Mouse (Mus musculus) intestine, embryonic 16.5 days (tissue): ENCODE data around the gene Lrrk2. TPM values are rescaled to one million over a fixed set of nuclear protein-coding genes. Genes with fewer than 3 reads are reported as not detected.
A peak's percentile ranks its signal among the peaks of the same experiment; 100 is the strongest.

Experiments
- ATAC-seq: fragments of 200-750 bp; cut with Nextera tagmentation; 2 replicates; pipeline ENCODE4 v1.8.0; 2017; ENCODE audit warnings: moderate TSS enrichment, moderate library complexity
- H3K27ac ChIP-seq: fragments of 300-500 bp; sonication (generic); 2 replicates; pipeline ENCODE4 v1.5.1; 2014; ENCODE audit warnings: mild to moderate bottlenecking, low read length
- H3K27me3 ChIP-seq: fragments of 300-500 bp; sonication (generic); replicated peaks from 2 replicates; pipeline ENCODE4 v1.6.1; 2014; ENCODE audit warnings: low read length, control low read depth, mixed read lengths; ENCODE audit not compliant: control insufficient read depth, insufficient read depth
- H3K36me3 ChIP-seq: fragments of 300-500 bp; sonication (generic); 2 replicates; pipeline ENCODE4 v1.6.1; 2014; ENCODE audit warnings: low read length, control low read depth; ENCODE audit not compliant: control insufficient read depth, insufficient read depth
- H3K4me1 ChIP-seq: fragments of 300-500 bp; sonication (generic); 2 replicates; pipeline ENCODE4 v1.6.1; 2014; ENCODE audit warnings: low read length, control low read depth, mixed read lengths; ENCODE audit not compliant: control insufficient read depth, insufficient read depth
- H3K4me2 ChIP-seq: fragments of 300-500 bp; sonication (generic); 2 replicates; pipeline ENCODE4 v1.6.1; 2014; ENCODE audit warnings: low read depth, low read length, control low read depth
- H3K4me3 ChIP-seq: fragments of 300-500 bp; sonication (generic); 2 replicates; pipeline ENCODE4 v1.5.1; 2014; ENCODE audit warnings: mild to moderate bottlenecking, low read length
- H3K9ac ChIP-seq: fragments of 300-500 bp; sonication (generic); 2 replicates; pipeline ENCODE4 v1.6.1; 2014; ENCODE audit warnings: low read depth, low read length
- H3K9me3 ChIP-seq: fragments of 300-500 bp; sonication (generic); 2 replicates; pipeline ENCODE4 v1.6.1; 2016; ENCODE audit warnings: low read length, control low read depth; ENCODE audit not compliant: control insufficient read depth
- WGBS: fragments of 180-500 bp; shearing (Covaris S2); extraction: QIAGEN DNeasy Blood & Tissue Kit; methylation state at CpG from one replicate; pipeline ENCODE4 v1.1.7; 2014; 5-methylcytosine and 5-hydroxymethylcytosine counted together
- polyA plus RNA-seq: library from polyadenylated mRNA; unstranded; fragments of >200 nt; fragmentation: Nextera tagmentation; extraction: Ambion mirVana; gene quantifications from 2 replicates; pipeline ENCODE4 v1.2.1, GENCODE M21; 2015

The Lrrk2 gene
- polyA plus RNA-seq, result 1.7 and 1.9 TPM in 2 replicates

DNA sequence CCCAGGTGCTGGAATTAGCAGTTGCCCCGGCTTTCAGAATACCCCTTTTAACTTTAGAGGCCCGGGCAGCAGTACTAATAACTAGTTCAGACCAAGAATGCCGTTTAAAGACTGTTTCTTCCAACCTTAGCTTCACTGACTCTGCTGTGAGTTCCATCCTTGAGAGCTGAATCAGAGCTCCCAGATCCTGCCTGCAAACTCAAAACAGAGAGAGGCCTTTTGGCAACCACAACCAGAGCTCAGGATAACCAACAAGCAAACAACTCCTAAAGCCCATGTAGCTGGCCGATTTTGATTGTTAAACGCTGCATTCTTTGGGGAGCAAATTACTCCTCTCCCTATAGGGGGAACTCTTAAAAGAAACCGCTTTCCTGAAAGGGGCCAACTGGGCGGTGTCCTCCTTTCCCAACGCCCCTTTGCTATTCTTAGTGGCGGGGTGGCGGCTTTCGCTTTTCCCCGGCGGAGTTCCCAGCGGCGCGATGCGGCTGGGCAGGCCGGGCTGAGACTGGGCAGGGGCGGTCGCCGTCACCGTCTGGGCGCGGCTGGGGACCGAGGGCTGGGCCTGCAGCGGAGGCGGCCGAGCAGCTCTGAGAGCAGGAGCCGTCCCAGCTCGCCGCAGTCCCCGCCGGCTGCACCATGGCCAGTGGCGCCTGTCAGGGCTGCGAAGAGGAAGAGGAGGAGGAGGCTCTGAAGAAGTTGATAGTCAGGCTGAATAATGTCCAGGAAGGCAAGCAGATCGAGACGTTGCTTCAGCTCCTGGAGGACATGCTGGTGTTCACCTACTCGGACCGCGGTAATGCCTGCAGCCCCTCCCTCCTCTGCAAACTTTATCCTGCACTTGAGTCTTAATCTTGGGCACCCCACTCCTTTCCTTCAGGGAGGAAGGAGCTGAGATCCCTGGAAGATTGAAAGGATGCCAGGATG, at the start of gene Lrrk2:
Gene Lrrk2 (plus strand): TSS at position 531 of the 924 bp plus-strand sequence.
- Histone ChIP-seq H3K9ac (peak within 1 kb of the TSS; percentile 72), H3K9me3 (no peaks in the 10 kb centered on the region), H3K27ac (peak within 1 kb of the TSS; percentile 62), H3K27me3 (no peaks in the 10 kb centered on the region), H3K4me1 (peaks cover 11% of the 10 kb centered on the region; the same call in 1 of the 2 replicates), H3K4me2 (peak within 1 kb of the TSS; percentile 69), H3K4me3 (peak within 1 kb of the TSS; percentile 65), H3K36me3 (no peaks in the 10 kb centered on the region)
- WGBS, result 2% methylated on average over 40 of the region's 40 CpGs
- peak; percentile 100 for ATAC-seq

DNA sequence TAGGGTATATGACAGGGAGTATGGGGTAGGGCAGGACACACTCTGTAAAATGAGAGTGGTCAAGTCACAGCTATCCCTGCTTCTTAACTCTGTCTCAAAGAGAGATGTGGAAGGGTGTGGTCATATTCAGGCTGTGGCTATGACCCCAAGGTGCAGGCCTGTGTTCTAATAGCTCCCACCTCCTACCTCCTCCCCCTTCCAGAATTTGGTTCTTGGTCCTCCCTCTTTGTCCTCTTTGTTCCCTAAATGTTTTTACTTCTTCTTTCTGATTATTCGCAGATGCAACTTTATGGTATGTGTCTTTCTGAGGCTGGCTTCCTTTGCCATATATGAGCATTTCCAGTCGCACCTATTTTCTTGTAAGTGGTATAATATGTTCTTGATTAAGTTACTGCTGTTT, 48.5 kb upstream of the Lrrk2 start:
- Histone ChIP-seq H3K27ac (no peak overlapping the region), H3K4me2 (no peak overlapping the region), H3K4me1 (no peaks in the 10 kb centered on the region), H3K4me3 (no peak overlapping the region), H3K27me3 (no peaks in the 10 kb centered on the region), H3K36me3 (no peaks in the 10 kb centered on the region), H3K9ac (no peak overlapping the region), H3K9me3 (no peaks in the 10 kb centered on the region)
- 88% methylated on average over 2 of the region's 2 CpGs for WGBS
- no peak for ATAC-seq

DNA sequence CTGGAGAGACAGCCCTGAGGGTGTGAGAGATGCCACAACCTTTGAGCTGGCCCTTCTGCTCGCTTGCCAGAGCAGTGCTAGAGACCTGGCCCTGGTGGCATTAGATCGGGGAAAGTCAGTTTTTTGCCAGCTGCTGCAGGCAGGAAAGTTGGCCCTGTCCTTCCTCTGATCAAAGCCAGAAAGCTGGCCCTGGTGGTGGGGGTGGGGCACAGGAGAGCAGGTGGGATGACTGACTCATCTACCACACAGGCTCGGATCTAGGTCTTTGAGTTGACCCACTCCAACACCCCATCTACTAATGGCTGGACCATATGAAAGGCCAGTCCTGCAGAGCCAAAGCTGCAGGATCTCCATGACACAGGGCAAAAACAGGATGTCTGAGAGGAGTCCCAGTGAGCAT, 43.8 kb upstream of the Lrrk2 start:
- no peaks in the 10 kb centered on the region for H3K36me3 ChIP-seq
- no peaks in the 10 kb centered on the region for H3K9me3 ChIP-seq
- no peak for ATAC-seq
- H3K4me2 ChIP-seq, result no peak overlapping the region
- H3K27ac ChIP-seq, result no peak overlapping the region
- H3K9ac ChIP-seq, result no peak overlapping the region
- 64% methylated on average over 3 of the region's 3 CpGs for WGBS
- no peak overlapping the region for H3K4me3 ChIP-seq
- no peaks in the 10 kb centered on the region for H3K27me3 ChIP-seq
- H3K4me1 ChIP-seq, result no peaks in the 10 kb centered on the region

DNA sequence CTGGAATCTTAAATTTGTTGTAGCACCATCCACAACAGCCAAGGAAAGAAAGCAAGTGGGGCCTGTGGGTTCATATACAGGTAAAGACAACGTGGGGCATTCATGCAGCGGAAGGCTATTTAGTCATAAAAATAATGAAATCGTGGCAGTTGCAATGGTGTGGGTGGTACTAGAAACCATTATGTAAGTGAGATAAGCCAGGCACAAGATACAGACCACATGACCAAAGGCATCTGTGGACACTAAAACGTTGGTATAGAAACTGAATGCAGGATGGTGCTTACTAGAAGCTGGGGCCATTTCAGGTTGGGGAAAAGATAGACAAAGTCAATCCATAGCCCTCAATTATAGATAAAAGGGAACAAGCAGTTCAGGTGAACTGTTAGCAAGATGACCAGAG, 40.5 kb upstream of the Lrrk2 start:
- no peak overlapping the region for H3K9ac ChIP-seq
- H3K4me1 ChIP-seq, result no peaks in the 10 kb centered on the region
- H3K27ac ChIP-seq, result no peak overlapping the region
- H3K9me3 ChIP-seq, result no peaks in the 10 kb centered on the region
- 70% methylated on average over 4 of the region's 4 CpGs for WGBS
- no peak overlapping the region for H3K4me2 ChIP-seq
- H3K27me3 ChIP-seq, result no peaks in the 10 kb centered on the region
- no peak overlapping the region for H3K4me3 ChIP-seq
- ATAC-seq, result no peak; the same call in 1 of the 2 replicates
- H3K36me3 ChIP-seq, result no peaks in the 10 kb centered on the region

DNA sequence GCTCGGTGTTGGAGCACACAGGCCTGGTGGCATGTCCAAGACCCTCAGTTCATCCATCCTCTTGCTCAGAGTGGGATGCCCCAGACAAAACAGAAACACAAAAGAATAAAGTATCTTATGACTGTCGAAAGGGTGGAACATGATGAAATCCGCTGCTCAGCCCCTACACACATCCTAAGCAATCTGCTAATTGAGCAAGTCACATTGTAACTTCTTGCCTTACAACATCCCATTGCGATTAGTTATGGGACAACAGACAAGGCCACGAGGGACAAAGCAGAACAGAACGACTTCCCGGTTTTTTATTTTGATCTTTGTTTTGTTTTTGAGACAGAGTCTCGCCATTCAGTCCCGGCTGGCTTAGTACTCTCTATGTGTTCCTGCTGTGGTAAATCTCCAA, 39.9 kb upstream of the Lrrk2 start:
- no peak overlapping the region for H3K4me3 ChIP-seq
- H3K9me3 ChIP-seq, result no peaks in the 10 kb centered on the region
- H3K9ac ChIP-seq, result no peak overlapping the region
- 85% methylated on average over 9 of the region's 9 CpGs for whole genome bisulfite sequencing
- H3K36me3 ChIP-seq, result no peaks in the 10 kb centered on the region
- no peaks in the 10 kb centered on the region for H3K27me3 ChIP-seq
- no peak overlapping the region for H3K27ac ChIP-seq
- no peak for ATAC-seq
- H3K4me2 ChIP-seq, result no peak overlapping the region
- no peaks in the 10 kb centered on the region for H3K4me1 ChIP-seq

DNA sequence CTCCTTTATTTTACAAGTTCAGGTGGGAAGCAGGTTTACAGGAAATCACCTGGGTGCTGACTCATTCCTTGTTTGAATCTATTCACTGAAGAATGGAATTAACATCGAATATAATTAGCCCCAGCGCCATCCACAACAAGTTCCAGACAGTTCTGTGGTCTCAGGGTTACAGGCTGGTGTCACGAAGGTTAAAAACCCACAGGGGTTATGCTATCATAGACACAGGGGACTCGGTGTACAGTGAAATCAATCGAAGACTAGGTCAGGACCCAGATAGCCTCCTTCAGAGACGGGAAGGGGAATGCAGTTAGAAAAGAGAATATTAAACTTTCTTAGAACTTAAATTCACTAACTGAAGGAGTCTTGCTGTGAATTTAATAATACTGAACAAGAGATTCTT, 39.2 kb upstream of the Lrrk2 start:
- no peaks in the 10 kb centered on the region for H3K27me3 ChIP-seq
- H3K9me3 ChIP-seq, result no peaks in the 10 kb centered on the region
- no peak overlapping the region for H3K4me2 ChIP-seq
- no peaks in the 10 kb centered on the region for H3K4me1 ChIP-seq
- H3K9ac ChIP-seq, result no peak overlapping the region
- H3K4me3 ChIP-seq, result no peak overlapping the region
- WGBS, result 73% methylated on average over 6 of the region's 6 CpGs
- no peak for ATAC-seq
- no peaks in the 10 kb centered on the region for H3K36me3 ChIP-seq
- H3K27ac ChIP-seq, result no peak overlapping the region

DNA sequence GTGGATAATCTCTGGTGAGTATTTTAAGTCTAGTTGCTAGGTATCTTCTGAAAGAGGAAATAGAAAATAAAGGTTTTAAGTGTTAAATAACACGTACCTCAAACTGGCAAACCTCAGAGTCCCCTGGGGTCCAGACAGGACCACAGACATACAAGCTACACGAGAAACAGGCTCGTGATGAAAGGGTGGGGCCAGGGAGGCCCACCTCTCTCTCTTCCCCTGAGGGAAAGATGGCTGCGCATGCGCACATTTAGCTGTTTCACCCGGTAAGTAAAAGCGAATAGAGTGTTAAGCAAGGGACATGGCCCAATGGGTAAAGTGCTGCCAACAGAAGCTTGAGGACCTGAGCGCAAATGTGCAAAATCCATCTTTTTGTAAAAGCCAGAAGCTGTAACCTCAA, 38.7 kb upstream of the Lrrk2 start:
- Histone ChIP-seq H3K9me3 (no peaks in the 10 kb centered on the region), H3K27me3 (no peaks in the 10 kb centered on the region), H3K36me3 (no peaks in the 10 kb centered on the region), H3K27ac (no peak overlapping the region), H3K4me3 (no peak overlapping the region), H3K4me1 (no peaks in the 10 kb centered on the region), H3K9ac (no peak overlapping the region), H3K4me2 (no peak overlapping the region)
- 72% methylated on average over 8 of the region's 8 CpGs for WGBS
- no peak for ATAC-seq

DNA sequence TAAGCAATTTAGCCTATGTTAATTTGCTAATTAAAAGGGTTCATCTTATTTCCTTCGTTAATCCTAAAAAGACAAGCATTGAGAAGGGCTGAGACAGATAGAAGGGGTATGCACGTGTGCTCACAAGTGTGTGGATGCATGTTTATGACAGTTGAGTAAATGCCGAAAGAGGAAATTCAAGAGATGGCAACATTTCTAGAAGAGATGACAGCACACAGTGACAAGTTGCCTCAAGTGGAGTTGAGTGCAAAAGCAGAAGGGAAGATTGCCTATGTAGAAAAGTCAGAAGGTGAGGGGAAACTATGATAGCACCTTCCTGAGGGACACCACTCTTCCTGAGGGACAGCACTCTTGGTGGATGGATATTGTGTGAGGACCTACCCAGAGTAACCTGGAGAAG, 31.3 kb upstream of the Lrrk2 start:
- H3K4me2 ChIP-seq, result no peak overlapping the region
- no peak overlapping the region for H3K4me3 ChIP-seq
- H3K4me1 ChIP-seq, result no peaks in the 10 kb centered on the region
- no peak for ATAC-seq
- H3K27me3 ChIP-seq, result no peaks in the 10 kb centered on the region
- WGBS, result 81% methylated on average over 3 of the region's 3 CpGs
- H3K27ac ChIP-seq, result no peak overlapping the region
- H3K9me3 ChIP-seq, result no peaks in the 10 kb centered on the region
- no peak overlapping the region for H3K9ac ChIP-seq
- H3K36me3 ChIP-seq, result no peaks in the 10 kb centered on the region

DNA sequence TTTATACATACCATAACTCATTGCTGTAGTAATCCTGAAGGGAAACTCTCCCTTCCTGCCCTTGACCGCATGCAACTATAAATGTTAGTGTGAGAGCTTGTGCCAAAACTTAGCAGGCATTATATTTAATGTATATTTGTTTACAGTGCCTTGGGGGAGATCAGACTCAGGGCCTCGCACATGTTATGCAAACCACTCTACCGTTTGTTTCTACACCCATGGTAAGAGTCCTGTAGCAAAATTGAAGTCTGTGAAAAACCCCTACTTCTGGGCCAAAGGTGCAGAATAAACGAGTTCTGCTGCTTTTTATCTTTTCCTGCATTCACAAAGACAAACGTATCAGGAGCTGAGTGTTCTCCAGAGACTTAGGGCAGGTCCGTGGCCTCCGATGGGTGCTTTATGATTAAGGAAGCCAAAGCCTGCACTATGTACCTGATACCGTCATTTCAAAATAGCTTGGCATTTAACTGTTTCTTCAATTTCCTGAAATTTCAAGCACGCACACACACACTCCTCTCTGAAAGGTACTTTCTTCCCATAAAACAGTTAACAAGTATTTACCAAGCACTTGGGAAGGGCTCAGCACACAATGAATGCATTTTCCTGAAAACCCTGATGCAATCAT, 30.2 kb upstream of the Lrrk2 start:
- Histone ChIP-seq H3K9me3 (no peaks in the 10 kb centered on the region), H3K9ac (no peak overlapping the region), H3K27me3 (no peaks in the 10 kb centered on the region), H3K4me1 (no peaks in the 10 kb centered on the region), H3K4me2 (no peak overlapping the region), H3K36me3 (no peaks in the 10 kb centered on the region), H3K4me3 (no peak overlapping the region), H3K27ac (no peak overlapping the region)
- 41% methylated on average over 9 of the region's 9 CpGs for WGBS
- ATAC-seq, result peak; percentile 97
